Mouse (Mus musculus) monocyte, adult 5-6 weeks (primary cell): Measurements from ENCODE around the gene F3. TPM values are rescaled to one million over a fixed set of nuclear protein-coding genes. Genes with fewer than 3 reads are reported as not detected.

ENCODE experiments used
- ATAC-seq: fragments of 153-309, 156-312 bp; replicated peaks from 2 replicates; pipeline ENCODE4 v1.8.0; 2017; ENCODE audit warnings: mild to moderate bottlenecking; ENCODE audit not compliant: low TSS enrichment, insufficient number of reproducible peaks, severe bottlenecking, poor library complexity, low FRiP score
- total RNA-seq: library from RNA; stranded (forward); fragments of 200-1000, 200-491, 200-594 nt; gene quantifications from 3 replicates; pipeline ENCODE4 v1.2.3, GENCODE M21; 2017

F3 gene
- total RNA-seq, 1 experiment from 2014 or later: not detected

GRCm38 (mm10) chr3:121703155-121703879, 20.0 kb upstream of the F3 start:
- no peak for ATAC-seq

DNA sequence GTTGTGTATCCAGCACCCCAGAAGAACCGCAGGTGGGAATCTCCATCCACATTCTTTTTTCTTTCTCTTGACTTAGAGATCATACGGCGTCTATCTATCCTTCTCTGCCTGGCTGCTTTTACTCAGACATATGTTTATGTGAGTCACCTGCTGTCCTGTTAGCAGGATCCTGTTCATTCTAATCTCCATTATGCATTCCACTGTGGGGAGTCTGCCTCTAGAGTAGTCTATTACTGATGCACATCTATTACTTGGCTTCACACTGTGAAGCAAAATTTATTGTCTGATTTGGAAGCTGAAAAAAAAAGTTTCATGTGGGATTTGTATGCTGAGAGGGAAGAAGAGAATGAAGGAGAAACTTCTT, 19.5 kb upstream of the F3 start:
- ATAC-seq: no peak

GRCm38 (mm10) chr3:121706087-121706486, 17.2 kb upstream of the F3 start:
- ATAC-seq: no peak

- ATAC-seq: no peak
Measured at GRCm38 (mm10) chr3:121707106-121707505, 16.2 kb upstream of the F3 start.

GRCm38 (mm10) chr3:121710894-121711531, 12.3 kb upstream of the F3 start:
- no peak for ATAC-seq

GRCm38 (mm10) chr3:121712222-121712621, 11.1 kb upstream of the F3 start:
- ATAC-seq: no peak

DNA sequence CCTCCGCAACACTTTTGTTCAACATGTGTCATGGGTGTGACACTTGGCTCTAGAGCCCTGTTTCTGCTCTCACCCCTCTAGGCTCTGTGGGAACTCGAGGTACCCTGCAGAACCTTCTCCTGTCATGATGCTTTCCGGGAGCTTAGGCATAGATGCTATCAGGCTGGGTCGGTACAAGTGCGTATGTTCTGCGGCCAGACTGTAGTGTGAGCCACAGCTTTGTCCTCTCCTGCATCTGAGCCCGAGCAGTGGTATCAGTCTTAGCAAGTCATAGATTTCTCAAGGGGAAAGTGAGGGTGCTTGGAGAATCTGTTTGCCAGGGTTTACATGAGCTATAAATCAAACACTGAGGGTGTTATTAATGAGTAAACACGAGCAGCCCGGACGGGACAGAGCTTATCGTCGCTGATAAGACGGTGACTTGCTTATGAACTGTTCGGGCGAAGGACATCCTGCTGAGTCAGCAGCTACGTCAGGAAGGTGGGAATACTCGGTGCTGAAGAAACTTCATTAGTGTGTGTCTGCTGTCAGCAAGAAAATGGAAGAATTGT, 10.1 kb upstream of the F3 start:
- no peak for ATAC-seq

- no peak for ATAC-seq
Measured at GRCm38 (mm10) chr3:121713816-121714215, 9.5 kb upstream of the F3 start.

DNA sequence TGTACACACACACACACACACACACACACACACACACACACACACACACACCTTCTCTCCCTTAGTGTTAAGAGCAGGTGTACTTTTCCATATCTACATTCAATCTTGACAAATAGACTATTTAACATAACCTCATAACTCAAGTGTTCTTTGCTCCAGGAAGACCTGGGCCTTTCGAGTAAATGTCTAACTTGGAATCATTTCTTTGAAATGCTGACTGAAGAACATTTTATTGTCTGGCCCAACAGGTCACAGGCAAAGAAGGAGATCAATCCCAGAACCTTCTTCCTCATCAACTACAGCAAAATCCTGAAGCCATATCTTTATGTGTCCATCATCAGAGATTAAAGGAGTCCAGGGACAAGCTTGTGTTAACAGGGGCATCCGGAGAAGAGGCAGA, 8.9 kb upstream of the F3 start:
- ATAC-seq: no peak

- no peak for ATAC-seq
Measured at GRCm38 (mm10) chr3:121715336-121715735, 8.0 kb upstream of the F3 start.

- no peak for ATAC-seq
Measured at GRCm38 (mm10) chr3:121715741-121716459, 7.4 kb upstream of the F3 start.

DNA sequence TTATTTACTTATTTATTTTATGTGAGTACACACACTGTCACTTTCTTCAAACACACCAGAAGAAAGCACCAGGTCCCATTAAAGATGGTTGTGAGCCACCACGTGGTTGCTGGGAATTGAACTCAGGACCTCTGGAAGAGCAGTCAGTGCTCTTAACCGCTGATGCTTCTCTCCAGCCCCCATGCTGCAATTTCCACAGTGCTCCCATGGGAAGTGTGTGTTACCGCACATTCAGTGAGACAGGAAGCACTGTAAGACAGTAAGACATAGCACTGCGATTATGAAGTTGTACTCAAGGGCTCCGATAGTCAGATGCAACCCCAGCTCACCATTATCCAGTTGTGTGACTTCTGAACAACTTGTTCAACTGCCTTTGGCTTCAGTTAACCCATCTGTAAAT, 6.9 kb upstream of the F3 start:
- no peak for ATAC-seq

DNA sequence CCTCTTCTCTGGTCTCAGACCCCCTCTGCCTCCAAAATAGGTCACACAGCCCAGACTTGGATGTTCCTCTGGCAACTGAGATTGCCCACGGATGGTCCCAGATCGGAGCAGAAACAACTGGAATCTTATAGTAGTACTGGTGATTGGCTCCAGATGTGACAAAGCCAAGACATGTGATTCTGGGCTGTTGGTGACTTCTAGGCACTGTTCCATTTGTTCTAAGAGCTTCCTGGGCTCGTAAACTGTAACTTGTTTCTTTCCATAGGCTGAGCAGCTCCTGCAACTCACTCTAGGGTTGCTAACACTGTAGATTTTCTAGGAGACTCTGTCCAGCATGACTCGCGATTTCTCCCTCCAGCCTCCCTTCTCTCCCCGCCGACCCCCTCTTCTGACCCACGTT, 4.7 kb upstream of the F3 start:
- ATAC-seq: no peak

DNA sequence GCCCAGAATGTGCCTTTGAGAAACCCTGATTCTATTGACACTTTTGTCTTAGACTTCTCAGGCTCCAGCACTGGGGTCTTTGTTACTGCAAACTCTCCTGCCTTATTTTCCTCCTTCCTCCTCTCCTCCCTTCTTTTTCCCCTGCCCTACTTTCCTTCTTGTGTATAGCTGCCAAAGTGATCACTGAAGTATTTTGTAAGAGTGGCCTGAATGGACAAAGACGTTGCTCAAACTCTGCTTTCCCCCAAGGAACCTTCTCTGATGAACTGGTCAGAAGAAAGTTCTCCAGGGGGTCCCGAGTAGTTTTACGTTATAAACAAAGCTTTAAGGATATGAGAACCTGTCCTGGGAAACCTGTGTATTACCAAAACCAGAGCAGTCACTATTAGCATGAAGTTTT, 3.6 kb upstream of the F3 start:
- ATAC-seq: no peak

GRCm38 (mm10) chr3:121720801-121721690, 2.3 kb upstream of the F3 start:
- ATAC-seq: no peak

DNA sequence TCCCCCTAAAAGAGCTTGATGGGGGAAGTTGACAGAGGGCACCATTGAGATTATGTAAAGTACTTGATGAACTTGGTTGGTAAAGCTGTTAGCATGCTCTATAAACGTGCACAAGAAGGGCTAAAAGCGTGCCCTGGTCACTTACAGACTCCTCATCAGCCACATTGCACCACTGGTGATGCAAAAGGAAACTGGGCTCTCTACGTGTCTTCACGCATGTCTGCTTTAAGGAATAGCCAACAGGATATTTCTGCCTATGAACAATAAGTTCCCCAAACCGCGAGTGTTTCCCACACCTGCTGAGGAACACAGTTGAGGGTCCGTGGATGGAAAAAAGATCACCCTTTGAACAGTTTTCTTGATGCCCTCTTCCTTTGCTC, 1.7 kb upstream of the F3 start:
- no peak for ATAC-seq

GRCm38 (mm10) chr3:121723968-121724524, 709 bp downstream of the F3 start:
- ATAC-seq: no peak

- ATAC-seq: no peak
Measured at GRCm38 (mm10) chr3:121724553-121724952, 1.2 kb downstream of the F3 start.

DNA sequence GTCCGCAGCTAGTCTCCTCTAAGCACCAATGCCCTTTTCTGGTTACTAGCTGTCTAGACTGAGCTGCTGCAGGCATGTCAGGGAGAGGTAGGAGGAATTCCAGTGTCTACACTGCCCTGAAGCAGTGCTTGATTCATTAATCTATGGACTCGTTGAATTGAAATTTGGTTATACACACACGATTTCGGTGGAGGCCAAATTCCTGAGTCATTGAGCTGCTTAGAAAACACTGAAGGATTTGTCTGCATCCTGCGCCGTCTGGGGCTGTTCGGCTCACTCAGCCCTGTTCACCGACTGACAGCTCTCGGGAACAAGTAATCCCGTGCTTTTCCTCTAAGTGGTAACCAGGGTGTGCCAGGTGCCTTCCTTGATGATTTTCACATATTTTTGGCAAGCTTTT, 2.3 kb downstream of the F3 start:
- no peak for ATAC-seq
